Mouse (Mus musculus) lung, embryonic 15.5 days (tissue): ENCODE measurements at regions not wholly inside any gene's neighbourhood (a gene's known extent, or its start where the extent isn't known, plus 50 kb on each side); places are given as distances from the start of the nearest gene placed in this dataset.

Experiments
- ATAC-seq: fragments of 200-750 bp; cut with Nextera tagmentation; 2 replicates; pipeline ENCODE4 v1.8.0; 2017; ENCODE audit warnings: moderate number of reproducible peaks, borderline replicate concordance; ENCODE audit not compliant: low FRiP score, low TSS enrichment; ENCODE audit errors: extremely low read depth
- H3K27ac ChIP-seq: fragments of 300-500 bp; sonication (generic); 2 replicates; pipeline ENCODE4 v1.5.1; 2015; ENCODE audit warnings: moderate library complexity, mild to moderate bottlenecking, inconsistent platforms
- H3K27me3 ChIP-seq: fragments of 300-500 bp; sonication (generic); 2 replicates; pipeline ENCODE4 v1.6.1; 2015; ENCODE audit warnings: inconsistent platforms
- H3K36me3 ChIP-seq: fragments of 300-500 bp; sonication (generic); 2 replicates; pipeline ENCODE4 v1.6.1; 2015; ENCODE audit warnings: inconsistent platforms
- H3K4me1 ChIP-seq: fragments of 300-500 bp; sonication (generic); 2 replicates; pipeline ENCODE4 v1.6.1; 2015; ENCODE audit warnings: inconsistent platforms
- H3K4me2 ChIP-seq: fragments of 300-500 bp; sonication (generic); 2 replicates; pipeline ENCODE4 v1.6.1; 2015; ENCODE audit warnings: inconsistent platforms, mild to moderate bottlenecking, moderate library complexity
- H3K4me3 ChIP-seq: fragments of 300-500 bp; sonication (generic); 2 replicates; pipeline ENCODE4 v1.5.1; 2015; ENCODE audit warnings: mild to moderate bottlenecking, inconsistent platforms
- H3K9ac ChIP-seq: fragments of 300-500 bp; sonication (generic); 2 replicates; pipeline ENCODE4 v1.6.1; 2015; ENCODE audit warnings: inconsistent platforms
- H3K9me3 ChIP-seq: fragments of 300-500 bp; sonication (generic); 2 replicates; pipeline ENCODE4 v1.6.1; 2016; ENCODE audit warnings: inconsistent platforms
- WGBS: fragments of 180-500 bp; shearing (Covaris S2); methylation state at CpG from one replicate; pipeline ENCODE4 v1.1.7; 2015; 5-methylcytosine and 5-hydroxymethylcytosine counted together

DNA sequence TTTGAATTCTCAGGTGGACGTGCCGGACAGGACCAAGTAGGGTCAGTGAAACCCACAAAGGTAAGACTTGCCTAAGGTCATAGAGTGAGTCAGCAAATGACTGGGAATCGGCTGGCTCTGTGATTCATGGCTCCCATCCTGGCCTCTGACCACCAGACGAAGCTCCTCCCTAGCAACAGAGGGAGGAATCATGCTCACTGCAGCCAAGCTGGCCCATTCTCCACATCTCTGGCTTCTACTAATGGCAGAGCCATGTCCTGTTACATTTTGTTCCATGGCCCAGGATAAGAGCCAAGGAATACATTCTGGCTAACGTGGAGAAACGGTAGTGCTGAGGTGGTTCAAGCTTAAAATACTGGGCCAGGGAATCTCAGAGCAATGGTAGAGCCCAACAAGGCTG, 814.2 kb downstream of the Kcnj2 start:
- no peak for ATAC-seq
- no peaks in the 10 kb centered on the region for H3K9me3 ChIP-seq
- H3K36me3 ChIP-seq, result no peaks in the 10 kb centered on the region
- no peak overlapping the region for H3K4me3 ChIP-seq
- WGBS, result 81% methylated on average over 6 of the region's 6 CpGs
- H3K4me2 ChIP-seq, result no peak overlapping the region
- H3K9ac ChIP-seq, result no peak overlapping the region
- no peak overlapping the region for H3K27ac ChIP-seq
- H3K4me1 ChIP-seq, result no peaks in the 10 kb centered on the region
- H3K27me3 ChIP-seq, result no peaks in the 10 kb centered on the region

DNA sequence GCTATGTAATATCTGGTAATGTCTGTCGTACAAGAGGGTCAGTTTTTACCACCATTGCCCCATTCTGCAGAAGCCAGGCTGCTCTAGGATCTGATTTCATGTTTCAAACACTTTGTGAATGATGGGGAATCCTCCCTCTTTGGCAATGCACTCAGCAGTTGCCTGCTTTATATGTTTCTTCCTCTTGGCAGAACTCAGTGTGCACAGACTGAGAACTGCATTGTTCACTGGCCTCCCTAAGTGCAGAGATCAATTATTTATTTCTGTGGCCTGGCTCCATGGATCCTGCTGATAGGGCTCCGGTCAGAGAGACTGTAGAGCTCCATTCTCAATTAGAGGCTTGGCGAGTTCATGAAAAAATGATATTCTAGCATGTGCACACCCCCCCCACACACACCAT, 824.1 kb downstream of the Kcnj2 start:
- no peak overlapping the region for H3K4me2 ChIP-seq

DNA sequence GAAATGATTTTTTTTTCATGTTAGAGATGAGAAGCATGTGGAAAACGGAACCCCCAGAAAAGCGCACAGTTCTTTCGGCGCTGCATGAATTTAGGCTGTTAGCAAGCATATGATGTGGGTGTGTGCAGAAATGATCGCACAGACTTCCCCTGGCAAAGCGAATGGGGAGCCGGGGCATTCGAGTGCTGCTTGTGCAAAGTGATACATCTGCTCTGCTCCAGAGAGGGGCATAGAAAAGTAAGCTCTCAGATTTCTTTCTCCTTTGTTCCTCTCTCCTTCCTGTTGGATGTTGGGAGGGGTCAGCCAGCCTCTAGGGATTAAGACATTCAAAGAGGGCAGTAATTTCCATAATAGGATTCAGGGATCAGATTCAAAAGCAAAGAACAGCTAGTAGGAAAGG, 827.9 kb downstream of the Kcnj2 start:
- Histone ChIP-seq H3K4me1 (no peaks in the 10 kb centered on the region), H3K4me3 (no peak overlapping the region), H3K4me2 (no peak overlapping the region), H3K27ac (no peak overlapping the region), H3K9me3 (no peaks in the 10 kb centered on the region), H3K9ac (no peak overlapping the region), H3K36me3 (no peaks in the 10 kb centered on the region), H3K27me3 (no peaks in the 10 kb centered on the region)
- 40% methylated on average over 8 of the region's 8 CpGs for WGBS
- no peak for ATAC-seq

More for the DNA sequence above, 824.1 kb downstream of the Kcnj2 start:
- 65% methylated on average over 3 of the region's 3 CpGs for WGBS
- Histone ChIP-seq H3K36me3 (no peaks in the 10 kb centered on the region), H3K4me1 (no peaks in the 10 kb centered on the region), H3K9ac (no peak overlapping the region), H3K9me3 (no peaks in the 10 kb centered on the region), H3K27me3 (no peaks in the 10 kb centered on the region), H3K27ac (no peak overlapping the region), H3K4me3 (no peak overlapping the region)
- ATAC-seq, result no peak

DNA sequence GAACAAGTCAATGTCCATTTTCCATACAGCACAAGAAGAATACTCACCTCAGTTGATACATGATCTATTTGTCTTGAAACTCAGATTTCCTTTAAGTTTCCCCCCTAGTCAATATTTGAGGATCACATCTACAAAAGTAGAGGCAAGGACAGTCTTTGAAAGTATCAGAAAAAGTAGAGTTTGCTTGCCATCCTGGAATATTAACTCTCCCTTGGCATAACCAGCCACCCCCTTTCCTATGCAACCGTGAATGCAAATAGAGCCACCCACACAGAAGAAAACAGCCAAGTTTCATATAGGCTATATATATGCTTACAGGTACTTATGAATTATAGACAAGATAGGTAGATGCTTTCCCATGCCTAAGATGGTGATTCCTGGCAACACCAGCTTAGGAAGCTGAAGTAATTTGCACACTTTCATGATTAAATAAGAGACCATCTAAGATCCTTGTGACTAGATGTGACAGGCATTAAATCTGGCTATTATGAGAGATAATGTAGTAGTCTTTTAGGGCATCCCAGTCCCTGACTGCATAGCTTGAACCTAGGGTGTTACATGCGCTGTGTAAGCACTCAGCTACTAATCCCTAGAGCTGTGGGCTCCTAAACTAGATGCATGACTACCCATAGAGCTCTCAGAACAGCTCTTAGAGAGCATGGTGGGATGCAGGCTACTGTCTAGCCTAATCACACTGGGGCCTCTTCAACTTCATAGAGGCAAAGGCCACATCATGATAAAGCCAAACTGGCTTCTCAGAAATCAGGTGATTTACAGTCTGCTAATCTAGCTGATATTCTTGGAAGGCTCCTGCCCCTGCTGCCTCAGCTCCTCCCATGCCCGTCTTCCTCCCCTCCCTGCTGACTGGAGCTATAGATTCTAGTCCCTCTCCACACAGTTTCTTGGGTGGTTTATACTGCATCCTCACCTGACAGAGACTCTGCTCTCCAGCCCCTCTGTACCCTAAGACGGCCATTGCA, 829.5 kb downstream of the Kcnj2 start:
- no peak for ATAC-seq
- H3K4me2 ChIP-seq, result no peak overlapping the region
- no peaks in the 10 kb centered on the region for H3K36me3 ChIP-seq
- no peak overlapping the region for H3K27ac ChIP-seq
- 81% methylated on average over 4 of the region's 4 CpGs for WGBS
- H3K27me3 ChIP-seq, result no peaks in the 10 kb centered on the region
- H3K9ac ChIP-seq, result no peak overlapping the region
- no peaks in the 10 kb centered on the region for H3K9me3 ChIP-seq
- no peak overlapping the region for H3K4me3 ChIP-seq
- no peaks in the 10 kb centered on the region for H3K4me1 ChIP-seq

DNA sequence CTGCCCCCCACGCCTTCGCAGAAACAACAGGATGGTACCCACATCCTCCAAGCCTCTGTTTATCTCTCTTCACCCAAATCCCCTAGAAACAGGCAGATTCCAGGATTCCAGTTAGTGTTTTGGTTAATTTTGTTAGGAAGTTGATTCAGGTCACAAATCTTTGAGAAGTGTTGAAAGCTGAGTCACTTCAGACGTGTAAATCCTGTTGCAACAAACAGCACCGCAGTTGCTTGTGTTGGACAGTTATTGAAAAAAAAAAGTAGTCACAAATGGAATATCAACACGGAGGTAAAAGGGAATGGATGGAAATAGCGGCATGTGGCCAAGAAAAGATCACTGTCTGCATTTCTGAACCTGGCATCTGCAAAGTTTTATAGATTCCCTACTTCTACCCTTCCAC, 831.0 kb downstream of the Kcnj2 start:
- no peak overlapping the region for H3K9ac ChIP-seq
- H3K27ac ChIP-seq, result no peak overlapping the region
- H3K4me3 ChIP-seq, result no peak overlapping the region
- no peaks in the 10 kb centered on the region for H3K36me3 ChIP-seq
- no peak overlapping the region for H3K4me2 ChIP-seq
- H3K9me3 ChIP-seq, result no peaks in the 10 kb centered on the region
- no peaks in the 10 kb centered on the region for H3K27me3 ChIP-seq
- ATAC-seq, result no peak
- 77% methylated on average over 6 of the region's 6 CpGs for WGBS
- H3K4me1 ChIP-seq, result no peaks in the 10 kb centered on the region

DNA sequence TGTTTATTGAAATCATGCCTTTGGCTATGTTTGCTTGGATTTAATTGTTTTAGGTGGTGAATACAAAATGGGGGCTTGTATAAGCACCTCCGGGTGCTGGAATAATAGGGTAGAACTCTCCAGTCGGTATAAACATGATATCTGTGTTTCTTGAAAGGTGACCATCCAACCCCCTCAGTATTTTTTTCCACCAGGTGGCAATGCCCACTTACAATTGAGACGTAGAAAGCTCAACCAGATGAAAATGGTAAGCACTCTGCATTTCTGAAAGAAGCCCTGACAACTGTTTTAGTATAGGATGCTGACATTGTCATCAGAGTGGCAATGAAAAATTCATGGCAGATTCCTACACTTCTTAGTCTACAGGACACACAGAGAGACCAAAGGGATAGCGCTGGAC, 838.1 kb downstream of the Kcnj2 start:
- Histone ChIP-seq H3K9me3 (no peaks in the 10 kb centered on the region), H3K27me3 (no peaks in the 10 kb centered on the region), H3K36me3 (no peaks in the 10 kb centered on the region), H3K4me3 (no peak overlapping the region), H3K27ac (no peak overlapping the region), H3K9ac (no peak overlapping the region), H3K4me2 (no peak overlapping the region), H3K4me1 (no peaks in the 10 kb centered on the region)
- ATAC-seq, result no peak
- 68% methylated on average over 4 of the region's 4 CpGs for WGBS

DNA sequence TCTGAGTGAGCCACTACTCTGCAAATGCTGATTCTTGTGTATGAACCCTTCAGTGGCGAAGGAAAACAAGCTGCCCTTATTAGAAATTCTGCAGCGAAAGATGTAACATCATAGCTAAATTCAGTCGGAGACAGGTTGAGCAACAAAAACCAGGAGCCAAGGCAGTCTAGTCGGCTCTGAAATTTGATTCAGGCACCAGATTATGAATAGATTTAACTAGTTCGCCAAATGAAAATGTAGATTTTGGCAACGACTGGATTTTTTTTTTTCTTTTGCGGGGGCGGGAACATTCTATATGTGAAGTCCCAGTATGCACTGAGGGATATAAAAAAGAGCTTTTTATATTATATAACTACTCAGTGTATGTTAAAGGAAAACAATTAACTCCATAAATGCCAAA, 847.9 kb downstream of the Kcnj2 start:
- H3K4me1 ChIP-seq, result no peaks in the 10 kb centered on the region
- 71% methylated on average over 8 of the region's 8 CpGs for WGBS
- no peak overlapping the region for H3K9ac ChIP-seq
- no peaks in the 10 kb centered on the region for H3K36me3 ChIP-seq
- H3K9me3 ChIP-seq, result no peaks in the 10 kb centered on the region
- H3K4me2 ChIP-seq, result no peak overlapping the region
- no peak overlapping the region for H3K4me3 ChIP-seq
- no peak for ATAC-seq
- H3K27me3 ChIP-seq, result no peaks in the 10 kb centered on the region
- H3K27ac ChIP-seq, result no peak overlapping the region

DNA sequence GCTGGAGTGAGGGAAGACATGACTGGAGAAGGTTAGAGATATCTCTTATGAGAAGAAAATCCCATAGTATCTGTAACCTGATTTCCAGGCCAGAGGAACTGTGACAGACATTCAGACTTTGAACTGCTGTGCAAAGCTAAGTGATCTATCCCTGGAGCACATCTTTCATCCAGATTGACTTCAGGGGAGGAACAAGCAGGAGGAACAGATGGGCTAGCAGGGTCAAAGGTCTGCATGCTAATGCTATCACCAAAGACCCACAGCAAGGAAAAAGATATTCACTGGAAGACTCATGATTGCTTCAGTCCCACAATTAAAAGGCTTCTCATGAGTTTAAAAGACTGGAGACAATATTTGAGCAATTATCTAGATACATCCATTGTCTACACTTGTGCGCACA, 855.7 kb upstream of the Sox9 start:
- Histone ChIP-seq H3K9me3 (no peaks in the 10 kb centered on the region), H3K27ac (no peak overlapping the region), H3K4me3 (no peak overlapping the region), H3K27me3 (no peaks in the 10 kb centered on the region), H3K4me2 (no peak overlapping the region), H3K4me1 (no peaks in the 10 kb centered on the region), H3K36me3 (no peaks in the 10 kb centered on the region), H3K9ac (no peak overlapping the region)
- ATAC-seq, result no peak
- WGBS, result 100% methylated on average over 1 of the region's 1 CpGs

DNA sequence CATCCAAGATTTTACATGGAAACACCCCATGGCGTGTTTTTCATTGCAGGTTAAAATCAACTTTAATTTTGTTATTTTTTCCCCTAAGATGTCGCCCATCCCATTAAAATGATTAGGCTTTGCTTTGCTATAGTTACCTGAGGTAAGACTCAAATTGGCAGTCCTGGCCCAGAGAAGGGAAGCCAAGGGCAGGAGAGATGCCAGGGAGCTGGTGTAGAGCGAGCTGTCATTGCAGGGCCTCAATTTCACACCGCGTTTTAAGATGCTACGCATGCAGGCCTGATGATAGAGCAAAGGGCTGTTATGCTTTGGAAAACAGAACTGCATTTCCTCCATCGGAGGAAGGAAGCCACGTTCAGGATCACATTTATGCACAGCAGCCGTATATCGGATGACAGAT, 852.7 kb upstream of the Sox9 start:
- H3K4me1 ChIP-seq, result no peaks in the 10 kb centered on the region
- no peaks in the 10 kb centered on the region for H3K36me3 ChIP-seq
- no peak overlapping the region for H3K9ac ChIP-seq
- WGBS, result 73% methylated on average over 10 of the region's 10 CpGs
- no peak overlapping the region for H3K4me3 ChIP-seq
- no peak overlapping the region for H3K4me2 ChIP-seq
- H3K27me3 ChIP-seq, result no peaks in the 10 kb centered on the region
- no peaks in the 10 kb centered on the region for H3K9me3 ChIP-seq
- no peak overlapping the region for H3K27ac ChIP-seq
- no peak for ATAC-seq

DNA sequence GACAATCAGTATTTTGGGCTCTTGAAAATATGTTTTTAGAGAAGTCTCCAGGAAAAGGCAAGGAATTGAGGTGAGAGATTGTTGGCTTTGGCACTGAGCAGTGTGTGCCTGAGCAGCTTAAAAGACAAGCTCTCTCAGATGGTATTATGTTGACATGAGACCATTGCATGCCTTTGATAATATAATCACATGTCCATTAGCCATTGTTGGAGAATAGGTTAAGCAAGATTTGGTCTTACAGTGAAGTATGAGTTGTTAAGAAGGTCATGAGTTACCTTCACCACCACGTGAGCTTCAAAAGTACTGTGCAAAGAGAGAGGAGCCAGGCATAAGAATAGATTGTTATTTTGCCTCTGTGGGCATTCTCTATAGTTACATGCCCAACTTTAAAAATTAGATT, 850.0 kb upstream of the Sox9 start:
- H3K9ac ChIP-seq, result no peak overlapping the region
- no peaks in the 10 kb centered on the region for H3K9me3 ChIP-seq
- H3K4me3 ChIP-seq, result no peak overlapping the region
- no peak overlapping the region for H3K4me2 ChIP-seq
- whole genome bisulfite sequencing, result 50% methylated on average over 1 of the region's 1 CpGs
- H3K27me3 ChIP-seq, result no peaks in the 10 kb centered on the region
- H3K36me3 ChIP-seq, result no peaks in the 10 kb centered on the region
- no peak for ATAC-seq
- no peak overlapping the region for H3K27ac ChIP-seq
- no peaks in the 10 kb centered on the region for H3K4me1 ChIP-seq

DNA sequence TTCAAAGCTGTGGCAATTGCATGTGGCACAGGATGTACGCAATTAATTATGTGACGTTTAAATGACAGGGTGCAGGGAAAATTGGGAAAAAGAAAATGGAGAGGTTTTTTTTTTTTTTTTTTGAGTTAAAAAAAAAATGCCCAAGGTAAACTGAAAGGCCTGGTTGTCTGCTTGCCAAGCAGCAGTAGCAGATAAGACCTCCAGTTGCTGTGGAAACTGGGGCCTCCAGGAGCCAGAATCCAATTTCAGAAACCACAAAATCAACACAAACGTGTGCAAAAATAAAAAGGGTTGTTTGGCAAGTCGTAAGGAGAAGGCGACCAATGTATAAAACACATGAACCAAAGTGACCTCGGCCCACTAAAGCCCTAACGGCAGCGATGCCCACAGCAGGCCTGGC, 837.7 kb upstream of the Sox9 start:
- peaks cover 9% of the 10 kb centered on the region for H3K4me1 ChIP-seq
- ATAC-seq, result 0 out of 2 replicates have a peak, but pooled peaks have one; percentile 27
- no peak overlapping the region for H3K4me3 ChIP-seq
- no peak overlapping the region for H3K4me2 ChIP-seq
- H3K36me3 ChIP-seq, result no peaks in the 10 kb centered on the region
- no peak overlapping the region for H3K9ac ChIP-seq
- WGBS, result 32% methylated on average over 8 of the region's 8 CpGs
- no peaks in the 10 kb centered on the region for H3K9me3 ChIP-seq
- H3K27me3 ChIP-seq, result no peaks in the 10 kb centered on the region
- H3K27ac ChIP-seq, result peak overlapping the region; percentile 71

DNA sequence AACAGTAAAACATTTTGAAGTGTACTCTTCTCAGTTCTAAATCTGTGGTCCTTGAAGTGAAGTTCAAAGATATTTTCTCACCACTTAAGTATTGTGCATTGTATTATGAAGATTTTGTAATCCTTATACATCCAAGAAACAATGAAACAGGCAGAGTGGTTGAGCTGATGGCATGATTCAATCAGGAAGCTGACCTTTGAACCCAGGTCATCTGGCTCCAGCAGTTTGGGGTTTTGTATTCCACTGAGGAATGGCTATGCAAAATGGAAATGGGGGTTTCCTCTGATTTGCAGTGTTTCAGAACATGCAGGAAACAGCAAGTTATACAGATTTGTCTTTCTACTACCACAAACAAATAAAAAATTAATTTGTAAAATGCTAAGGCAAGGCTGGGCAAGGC, 836.2 kb upstream of the Sox9 start:
- no peak overlapping the region for H3K4me3 ChIP-seq
- H3K27ac ChIP-seq, result no peak overlapping the region
- H3K9ac ChIP-seq, result no peak overlapping the region
- no peak for ATAC-seq
- peaks cover 9% of the 10 kb centered on the region for H3K4me1 ChIP-seq
- H3K9me3 ChIP-seq, result no peaks in the 10 kb centered on the region
- no peak overlapping the region for H3K4me2 ChIP-seq
- no peaks in the 10 kb centered on the region for H3K27me3 ChIP-seq
- no peaks in the 10 kb centered on the region for H3K36me3 ChIP-seq
